Mouse (Mus musculus) effector memory CD4-positive, alpha-beta T cell, adult 5 months (primary cell): Measurements from ENCODE around the gene Col6a6. TPM values are rescaled to one million over a fixed set of nuclear protein-coding genes. Genes with fewer than 3 reads are reported as not detected.

Experiments
- polyA plus RNA-seq: library from polyadenylated mRNA; unstranded; fragments of 100-300 nt; shearing (Covaris generic); gene quantifications from one replicate; pipeline ENCODE4 v1.2.1, GENCODE M21; 2017

Col6a6 gene
- 0.04 TPM for polyA plus RNA-seq

DNA sequence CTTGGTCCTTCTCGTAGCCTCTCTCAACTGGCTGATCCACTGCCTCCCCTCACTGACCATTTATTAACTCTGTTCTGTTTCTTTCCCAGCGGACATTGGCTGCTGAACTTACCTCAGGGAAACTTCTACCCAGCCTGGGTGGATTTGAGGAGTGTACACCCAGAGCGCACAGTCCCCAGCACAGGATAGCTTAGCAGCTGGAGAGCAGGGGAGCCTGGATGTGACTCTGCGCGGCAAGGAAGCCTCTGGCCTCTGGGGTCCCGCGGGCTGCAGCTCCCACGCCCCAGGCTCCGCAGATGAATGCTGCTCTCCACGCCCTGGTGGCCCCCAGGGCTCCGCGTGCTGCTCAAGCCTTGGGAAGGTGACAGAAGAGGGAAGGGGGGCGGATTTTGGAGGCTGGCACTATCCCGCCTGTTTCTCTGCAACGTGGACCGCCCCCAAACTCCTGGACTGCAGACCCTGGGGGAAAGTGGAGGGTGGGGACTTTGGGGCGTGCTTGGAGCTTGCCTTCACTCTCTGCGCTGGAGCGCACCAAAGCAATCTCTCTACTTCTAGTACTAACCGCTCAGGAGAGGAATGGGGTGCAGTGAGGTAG is at the start of gene Col6a6:
TSS of gene Col6a6 (minus strand) at position 370 of the 595 bp plus-strand sequence.

GRCm38 (mm10) chr9:105642460-105643371 is 185.2 kb downstream of the Col6a6 start, which contains the start of gene Pik3r4:
TSS of gene Pik3r4 (plus strand) at chr9:105642978.

Other genes starting within 250 kb of the Col6a6 start
- 27.4 TPM for gene Pik3r4, start 185.2 kb downstream of the Col6a6 start, polyA plus RNA-seq
- gene Col6a5, start 132.5 kb upstream of the Col6a6 start, polyA plus RNA-seq: 0.05 TPM